ENCODE assay signal across 8 mouse cellular contexts in genomic region chr13:17028595-17028994, GRCm38 (mm10).
DNase-seq lines count a peak whose midpoint lies in the region; ATAC-seq and TF ChIP-seq lines count a peak whose summit lies in the region.

No protein-coding gene starts in this region.

- peak; percentile 18 to 26 for DNase-seq in spleen, adult 2 months (ENCODE audit: low read depth in 1 of 2, low spot score in 2 of 2)
- DNase-seq in spleen, adult 12 weeks (ENCODE audit: low spot score): no peak
- peak; percentile 58 for DNase-seq in c-Kit-positive CD71-negative TER-119-negative erythroid progenitor cells, embryonic 14.5 days (ENCODE audit: low read depth)
- peak; percentile 16 to 81 for DNase-seq in frontal cortex, adult 2 months (ENCODE audit: extremely low spot score in 1 of 2, low spot score in 1 of 2)
- peak; percentile 83 for DNase-seq in liver
- peak; percentile 2 to 15 for DNase-seq in natural killer cell, adult 2 months (ENCODE audit: low spot score in 2 of 2)

- peaks cover 2% of the 10 kb centered on the region; the same call in 1 of the 2 replicates for H3K4me1 ChIP-seq in spleen, adult 2 months (ENCODE audit: control insufficient read depth, insufficient read depth, insufficient read length)
- no peaks in the 10 kb centered on the region for H3K4me1 ChIP-seq in kidney, embryonic 15.5 days
- H3K4me1 ChIP-seq in testis, adult 2 months (ENCODE audit: control insufficient read depth, insufficient read depth, low read length): no peaks in the 10 kb centered on the region

- no peaks in the 10 kb centered on the region for H3K9me3 ChIP-seq in kidney, embryonic 15.5 days (replicated peaks)

- WGBS in spleen, adult 2 months: 16% methylated on average over 3 of the region's 3 CpGs
- WGBS in kidney, embryonic 15.5 days: 27% methylated on average over 3 of the region's 3 CpGs

- no peaks in the 10 kb centered on the region for H3K27me3 ChIP-seq in spleen, adult 2 months (ENCODE audit: control insufficient read depth, insufficient read depth, low read length)
- no peaks in the 10 kb centered on the region for H3K27me3 ChIP-seq in kidney, embryonic 15.5 days
- no peaks in the 10 kb centered on the region for H3K27me3 ChIP-seq in testis, adult 2 months (ENCODE audit: control insufficient read depth, insufficient read depth, low read length)

- no peak overlapping the region for H3K4me3 ChIP-seq in spleen, adult 2 months (ENCODE audit: extremely low read depth, insufficient read depth, insufficient read length)
- no peak overlapping the region for H3K4me3 ChIP-seq in kidney, embryonic 15.5 days (replicated peaks)
- H3K4me3 ChIP-seq in testis, adult 2 months (ENCODE audit: control insufficient read depth, low read depth, low read length): no peak overlapping the region

- no peak for TF ChIP-seq POLR2A in spleen, adult 2 months (IDR thresholded peaks at IDR 0.05; ENCODE audit: low read depth, low read length)
- no peak for TF ChIP-seq POLR2A in testis, adult 2 months (IDR thresholded peaks at IDR 0.05; ENCODE audit: control insufficient read depth, low read depth, low read length)

- no peak for TF ChIP-seq CTCF in spleen, adult 2 months (IDR thresholded peaks at IDR 0.05; ENCODE audit: extremely low read depth, insufficient read depth, insufficient read length, insufficient replicate concordance)
- TF ChIP-seq CTCF in testis, adult 2 months (IDR thresholded peaks at IDR 0.05; ENCODE audit: control insufficient read depth, insufficient read depth, insufficient replicate concordance, low read depth, low read length): peak; percentile 7; the same call in 1 of the 2 replicates

- H3K9ac ChIP-seq in kidney, embryonic 15.5 days: no peak overlapping the region

- ATAC-seq in kidney, embryonic 15.5 days (replicated peaks; ENCODE audit: low FRiP score): peak; percentile 77; the same call in 1 of the 2 replicates

- H3K4me2 ChIP-seq in kidney, embryonic 15.5 days: no peak overlapping the region

- H3K36me3 ChIP-seq in spleen, adult 2 months (ENCODE audit: control insufficient read depth, insufficient read depth, low read length): no peaks in the 10 kb centered on the region
- no peaks in the 10 kb centered on the region for H3K36me3 ChIP-seq in kidney, embryonic 15.5 days
- H3K36me3 ChIP-seq in testis, adult 2 months (ENCODE audit: control insufficient read depth, insufficient read depth, low read length): no peaks in the 10 kb centered on the region

- H3K27ac ChIP-seq in spleen, adult 2 months (ENCODE audit: insufficient read depth, low read length): no peak overlapping the region
- no peak overlapping the region for H3K27ac ChIP-seq in kidney, embryonic 15.5 days
- no peak overlapping the region for H3K27ac ChIP-seq in testis, adult 2 months (ENCODE audit: control insufficient read depth, insufficient read depth, low read depth, low read length)
